Mouse (Mus musculus): ENCODE results near the gene Car15.

GRCm38 (mm10) chr16:17875174-17875573, 37.0 kb upstream of the Car15 start:
- TF ChIP-seq USF1 (IDR thresholded peaks at IDR 0.05; ENCODE audit: low read depth) (no peak), CTCF (IDR thresholded peaks at IDR 0.05; ENCODE audit: control insufficient read depth, insufficient read depth, insufficient read length) (no peak), MAX (IDR thresholded peaks at IDR 0.05) (no peak), MYOD1 (IDR thresholded peaks at IDR 0.05; ENCODE audit: control insufficient read depth, insufficient read length, low read depth) (no peak), MYOG (IDR thresholded peaks at IDR 0.05; ENCODE audit: control insufficient read depth, extremely low read depth, insufficient read length) (no peak), CEBPB (IDR thresholded peaks at IDR 0.05; ENCODE audit: low read depth) (no peak), FOSL1 (IDR thresholded peaks at IDR 0.05; ENCODE audit: insufficient read depth, low read length, poor library complexity, severe bottlenecking) (no peak)

All from C2C12 (cell line).